Mouse (Mus musculus) intestine, postnatal 0 days (tissue): ENCODE measurements at regions not wholly inside any gene's neighbourhood (a gene's known extent, or its start where the extent isn't known, plus 50 kb on each side); places are given as distances from the start of the nearest gene placed in this dataset.

Experiments used
- ATAC-seq: fragments of 200-750 bp; cut with Nextera tagmentation; 2 replicates; pipeline ENCODE4 v1.8.0; 2017; ENCODE audit warnings: mild to moderate bottlenecking, moderate TSS enrichment, moderate library complexity
- H3K27ac ChIP-seq: fragments of 300-500 bp; sonication (generic); 2 replicates; pipeline ENCODE4 v1.5.1; 2014; ENCODE audit warnings: mild to moderate bottlenecking, low read depth, low read length, moderate library complexity
- H3K27me3 ChIP-seq: fragments of 300-500 bp; sonication (generic); replicated peaks from 2 replicates; pipeline ENCODE4 v1.6.1; 2014; ENCODE audit warnings: low read length, mixed read lengths; ENCODE audit not compliant: control insufficient read depth, insufficient read depth
- H3K36me3 ChIP-seq: fragments of 300-500 bp; sonication (generic); 2 replicates; pipeline ENCODE4 v1.6.1; 2014; ENCODE audit warnings: mild to moderate bottlenecking, moderate library complexity; ENCODE audit not compliant: control insufficient read depth, insufficient read depth
- H3K4me1 ChIP-seq: fragments of 300-500 bp; sonication (generic); replicated peaks from 2 replicates; pipeline ENCODE4 v1.6.1; 2014; ENCODE audit warnings: antibody characterized with exemption, low read length, mixed read lengths; ENCODE audit not compliant: control insufficient read depth, insufficient read depth
- H3K4me2 ChIP-seq: fragments of 300-500 bp; sonication (generic); replicated peaks from 2 replicates; pipeline ENCODE4 v1.6.1; 2014; ENCODE audit warnings: low read depth, mild to moderate bottlenecking, moderate library complexity
- H3K4me3 ChIP-seq: fragments of 300-500 bp; sonication (generic); 2 replicates; pipeline ENCODE4 v1.5.1; 2014; ENCODE audit warnings: low read depth, low read length
- H3K9ac ChIP-seq: fragments of 300-500 bp; sonication (generic); 2 replicates; pipeline ENCODE4 v1.6.1; 2014; ENCODE audit warnings: mild to moderate bottlenecking, low read depth, low read length
- H3K9me3 ChIP-seq: fragments of 300-500 bp; sonication (generic); 2 replicates; pipeline ENCODE4 v1.6.1; 2016; ENCODE audit warnings: mixed run types; ENCODE audit not compliant: control insufficient read depth
- CTCF ChIP-seq: sonication (generic); IDR thresholded peaks from 2 replicates; pipeline ENCODE4 v1.5.1; 2016; ENCODE audit warnings: low read depth, mild to moderate bottlenecking, control low read depth, antibody characterized with exemption, moderate library complexity
- WGBS: fragments of 180-500 bp; shearing (Covaris S2); extraction: QIAGEN DNeasy Blood & Tissue Kit; methylation state at CpG from one replicate; pipeline ENCODE4 v1.1.7; 2014; 5-methylcytosine and 5-hydroxymethylcytosine counted together

- Histone ChIP-seq H3K4me1 (no peaks in the 10 kb centered on the region), H3K27ac (no peak overlapping the region), H3K4me3 (no peak overlapping the region), H3K27me3 (no peaks in the 10 kb centered on the region), H3K9ac (no peak overlapping the region), H3K36me3 (no peaks in the 10 kb centered on the region), H3K4me2 (no peak overlapping the region), H3K9me3 (no peaks in the 10 kb centered on the region)
- no peak for ATAC-seq
- TF ChIP-seq CTCF, result no peak
- 68% methylated on average over 3 of the region's 3 CpGs for WGBS
Observed at GRCm38 (mm10) chr12:46416765-46417404, 401.8 kb downstream of the Nova1 start.

- Histone ChIP-seq H3K36me3 (no peaks in the 10 kb centered on the region), H3K4me3 (no peak overlapping the region), H3K4me2 (no peak overlapping the region), H3K27me3 (no peaks in the 10 kb centered on the region), H3K4me1 (no peaks in the 10 kb centered on the region), H3K9ac (no peak overlapping the region), H3K27ac (no peak overlapping the region), H3K9me3 (no peaks in the 10 kb centered on the region)
- 0 out of 2 replicates have a peak, but pooled peaks have one; percentile 3 for TF ChIP-seq CTCF
- ATAC-seq, result no peak
Observed at GRCm38 (mm10) chr12:46416250-46416649, 402.5 kb downstream of the Nova1 start.

- ATAC-seq, result no peak
- Histone ChIP-seq H3K27me3 (no peaks in the 10 kb centered on the region), H3K36me3 (no peaks in the 10 kb centered on the region), H3K4me1 (no peaks in the 10 kb centered on the region), H3K27ac (no peak overlapping the region), H3K4me2 (no peak overlapping the region), H3K4me3 (no peak overlapping the region), H3K9me3 (no peaks in the 10 kb centered on the region), H3K9ac (no peak overlapping the region)
- no peak for TF ChIP-seq CTCF
Observed at GRCm38 (mm10) chr12:46405674-46406073, 413.1 kb downstream of the Nova1 start.

- Histone ChIP-seq H3K4me1 (no peaks in the 10 kb centered on the region), H3K27ac (no peak overlapping the region), H3K9ac (no peak overlapping the region), H3K4me2 (peak overlapping the region; percentile 69), H3K9me3 (no peaks in the 10 kb centered on the region), H3K4me3 (peak overlapping the region; percentile 45), H3K36me3 (no peaks in the 10 kb centered on the region), H3K27me3 (no peaks in the 10 kb centered on the region)
- TF ChIP-seq CTCF, result no peak
- WGBS, result 2% methylated on average over 14 of the region's 14 CpGs
- no peak for ATAC-seq
Observed at GRCm38 (mm10) chr12:46399653-46399975, 419.1 kb downstream of the Nova1 start.

- Histone ChIP-seq H3K9ac (no peak overlapping the region), H3K27me3 (no peaks in the 10 kb centered on the region), H3K9me3 (no peaks in the 10 kb centered on the region), H3K4me3 (peak overlapping the region; percentile 45), H3K36me3 (no peaks in the 10 kb centered on the region), H3K4me1 (no peaks in the 10 kb centered on the region), H3K4me2 (peak overlapping the region; percentile 69), H3K27ac (no peak overlapping the region)
- WGBS, result 7% methylated on average over 23 of the region's 23 CpGs
- no peak for ATAC-seq
- TF ChIP-seq CTCF, result no peak
Observed at GRCm38 (mm10) chr12:46398875-46399652, 419.7 kb downstream of the Nova1 start.

GRCm38 (mm10) chr12:46395245-46395644 lies 423.5 kb downstream of the Nova1 start:
- no peak overlapping the region for H3K4me3 ChIP-seq
- H3K9ac ChIP-seq, result no peak overlapping the region
- H3K27ac ChIP-seq, result no peak overlapping the region
- no peaks in the 10 kb centered on the region for H3K27me3 ChIP-seq
- WGBS, result 44% methylated on average over 4 of the region's 4 CpGs
- no peak for ATAC-seq
- no peak overlapping the region for H3K4me2 ChIP-seq
- H3K4me1 ChIP-seq, result no peaks in the 10 kb centered on the region
- TF ChIP-seq CTCF, result no peak
- H3K36me3 ChIP-seq, result no peaks in the 10 kb centered on the region
- no peaks in the 10 kb centered on the region for H3K9me3 ChIP-seq
